Mouse (Mus musculus): ENCODE measurements at regions not wholly inside any gene's neighbourhood (a gene's known extent, or its start where the extent isn't known, plus 50 kb on each side); places are given as distances from the start of the nearest gene placed in this dataset.

- no peak for ATAC-seq (replicated peaks; ENCODE audit: poor library complexity, severe bottlenecking)
Observed at GRCm38 (mm10) chr1:56453756-56454155, 183.5 kb downstream of the Hsfy2 start.

- no peak for ATAC-seq (replicated peaks; ENCODE audit: poor library complexity, severe bottlenecking)
Observed at GRCm38 (mm10) chr1:56442835-56443234, 194.4 kb downstream of the Hsfy2 start.

GRCm38 (mm10) chr1:56406786-56407185 is 230.4 kb downstream of the Hsfy2 start:
- no peak for ATAC-seq (replicated peaks; ENCODE audit: poor library complexity, severe bottlenecking)

- ATAC-seq (replicated peaks; ENCODE audit: poor library complexity, severe bottlenecking) = no peak
Observed at GRCm38 (mm10) chr1:56403351-56403750, 233.9 kb downstream of the Hsfy2 start.

- no peak for ATAC-seq (replicated peaks; ENCODE audit: poor library complexity, severe bottlenecking)
Observed at GRCm38 (mm10) chr1:56395832-56396231, 241.4 kb downstream of the Hsfy2 start.

- no peak for ATAC-seq (replicated peaks; ENCODE audit: poor library complexity, severe bottlenecking)
Observed at GRCm38 (mm10) chr1:56387086-56387485, 250.1 kb downstream of the Hsfy2 start.

- ATAC-seq (replicated peaks; ENCODE audit: poor library complexity, severe bottlenecking) = no peak
Observed at GRCm38 (mm10) chr1:56366319-56366718, 270.9 kb downstream of the Hsfy2 start.

GRCm38 (mm10) chr1:56360857-56361256 is 276.4 kb downstream of the Hsfy2 start:
- ATAC-seq (replicated peaks; ENCODE audit: poor library complexity, severe bottlenecking) = no peak

- no peak for ATAC-seq (replicated peaks; ENCODE audit: poor library complexity, severe bottlenecking)
Observed at GRCm38 (mm10) chr1:56346638-56347037, 290.6 kb downstream of the Hsfy2 start.

GRCm38 (mm10) chr1:56344952-56345351 is 292.3 kb downstream of the Hsfy2 start:
- no peak for ATAC-seq (replicated peaks; ENCODE audit: poor library complexity, severe bottlenecking)

- no peak for ATAC-seq (replicated peaks; ENCODE audit: poor library complexity, severe bottlenecking)
Observed at GRCm38 (mm10) chr1:56327381-56327780, 309.9 kb downstream of the Hsfy2 start.

GRCm38 (mm10) chr1:56308586-56308985 is 328.6 kb downstream of the Hsfy2 start:
- no peak for ATAC-seq (replicated peaks; ENCODE audit: poor library complexity, severe bottlenecking)

- no peak for ATAC-seq (replicated peaks; ENCODE audit: poor library complexity, severe bottlenecking)
Observed at GRCm38 (mm10) chr1:56294391-56294790, 342.8 kb downstream of the Hsfy2 start.

GRCm38 (mm10) chr1:56289748-56290147 is 347.5 kb downstream of the Hsfy2 start:
- ATAC-seq (replicated peaks; ENCODE audit: poor library complexity, severe bottlenecking) = no peak

- no peak for ATAC-seq (replicated peaks; ENCODE audit: poor library complexity, severe bottlenecking)
Observed at GRCm38 (mm10) chr1:56286386-56287045, 350.7 kb downstream of the Hsfy2 start.

- no peak for ATAC-seq (replicated peaks; ENCODE audit: poor library complexity, severe bottlenecking)
Observed at GRCm38 (mm10) chr1:56261708-56262107, 375.5 kb downstream of the Hsfy2 start.

- ATAC-seq (replicated peaks; ENCODE audit: poor library complexity, severe bottlenecking) = peak; percentile 55; the same call in 1 of the 2 replicates
Observed at GRCm38 (mm10) chr1:56260759-56261158, 376.5 kb downstream of the Hsfy2 start.

GRCm38 (mm10) chr1:56256839-56257490 is 380.3 kb downstream of the Hsfy2 start:
- ATAC-seq (replicated peaks; ENCODE audit: poor library complexity, severe bottlenecking) = no peak

- ATAC-seq (replicated peaks; ENCODE audit: poor library complexity, severe bottlenecking) = no peak
Observed at GRCm38 (mm10) chr1:56239686-56240085, 397.5 kb downstream of the Hsfy2 start.

GRCm38 (mm10) chr1:56226314-56227008 is 410.8 kb downstream of the Hsfy2 start:
- no peak for ATAC-seq (replicated peaks; ENCODE audit: poor library complexity, severe bottlenecking)

GRCm38 (mm10) chr1:56219700-56220099 is 417.5 kb downstream of the Hsfy2 start:
- no peak for ATAC-seq (replicated peaks; ENCODE audit: poor library complexity, severe bottlenecking)

Data from granulocyte monocyte progenitor cell, adult 5-6 weeks (primary cell).